Mouse (Mus musculus): Measurements from ENCODE around the gene Mrps7. TPM values are rescaled to one million over a fixed set of nuclear protein-coding genes. Genes with fewer than 3 reads are reported as not detected.
A peak's percentile ranks its signal among the peaks of the same experiment; 100 is the strongest.

The Mrps7 gene
- polyA plus RNA-seq, 1 experiment from 2014 or later: 92.9 TPM

DNA sequence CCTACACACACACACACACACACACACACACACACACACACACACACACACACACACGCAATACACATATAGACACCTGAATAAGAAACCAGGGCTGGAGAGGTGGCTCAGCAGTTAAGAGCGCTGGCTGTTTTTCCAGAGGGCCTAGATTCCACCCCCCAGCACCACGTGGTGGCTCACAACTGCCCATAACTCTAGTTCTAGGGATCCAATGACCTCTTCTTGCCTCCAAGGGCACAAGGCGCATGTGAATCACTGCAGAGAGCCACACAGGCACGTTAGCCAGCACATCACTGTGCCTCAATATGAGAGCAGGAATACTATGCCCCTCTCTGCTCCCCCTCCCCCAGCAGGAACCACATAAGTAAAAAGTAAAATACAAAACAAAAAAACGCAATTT lies 13.2 kb downstream of the Mrps7 start:
- H3K9ac ChIP-seq (ENCODE audit: low read depth, low read length): no peak overlapping the region
- no peaks in the 10 kb centered on the region for H3K27me3 ChIP-seq (ENCODE audit: insufficient read depth, low read length)
- no peak overlapping the region for H3K4me3 ChIP-seq (replicated peaks; ENCODE audit: low read depth, low read length)
- DNase-seq (ENCODE audit: low spot score): no peak
- no peak overlapping the region for H3K27ac ChIP-seq
- 72% methylated on average over 6 of the region's 6 CpGs for WGBS
- ATAC-seq (replicated peaks; ENCODE audit: low FRiP score, low read depth): no peak
- no peak overlapping the region for H3K4me2 ChIP-seq (ENCODE audit: low read length)
- H3K9me3 ChIP-seq (replicated peaks; ENCODE audit: low read length): no peaks in the 10 kb centered on the region
- H3K4me1 ChIP-seq (replicated peaks; ENCODE audit: insufficient read depth, low read length): 0 out of 2 replicates have a peak, but pooled peaks cover 14% of the 10 kb centered on the region
- no peak for TF ChIP-seq CTCF (IDR thresholded peaks at IDR 0.05; ENCODE audit: low read depth)
- H3K36me3 ChIP-seq (ENCODE audit: insufficient read depth, low read length): peaks cover 26% of the 10 kb centered on the region

DNA sequence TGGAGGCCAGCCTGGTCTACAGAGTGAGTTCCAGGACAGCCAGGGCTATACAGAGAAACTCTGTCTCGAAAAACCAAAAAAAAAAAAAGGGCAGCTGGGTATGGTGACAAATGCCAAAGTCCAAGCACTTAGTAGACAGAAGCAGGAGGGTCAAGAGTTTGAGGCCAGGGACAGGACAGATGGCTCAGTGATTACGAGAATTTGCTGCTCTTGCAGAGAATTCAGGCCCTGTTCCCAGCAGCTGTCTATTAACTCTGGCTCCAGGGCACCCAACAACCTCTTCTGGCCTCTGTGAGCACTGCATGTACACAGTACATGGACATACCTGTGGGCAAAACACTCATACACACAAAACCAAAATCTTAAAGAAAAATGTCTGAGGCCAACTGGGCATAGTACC lies 14.3 kb downstream of the Mrps7 start:
- no peak overlapping the region for H3K9ac ChIP-seq (ENCODE audit: low read depth, low read length)
- TF ChIP-seq CTCF (IDR thresholded peaks at IDR 0.05; ENCODE audit: low read depth): no peak
- H3K36me3 ChIP-seq (ENCODE audit: insufficient read depth, low read length): peaks cover 36% of the 10 kb centered on the region
- H3K27me3 ChIP-seq (ENCODE audit: insufficient read depth, low read length): no peaks in the 10 kb centered on the region
- 0 out of 2 replicates have a peak, but pooled peaks cover 13% of the 10 kb centered on the region for H3K4me1 ChIP-seq (replicated peaks; ENCODE audit: insufficient read depth, low read length)
- H3K9me3 ChIP-seq (replicated peaks; ENCODE audit: low read length): no peaks in the 10 kb centered on the region
- H3K4me3 ChIP-seq (replicated peaks; ENCODE audit: low read depth, low read length): no peak overlapping the region
- H3K27ac ChIP-seq: no peak overlapping the region
- DNase-seq (ENCODE audit: low spot score) (no peak), ATAC-seq (replicated peaks; ENCODE audit: low FRiP score, low read depth) (no peak)
- H3K4me2 ChIP-seq (ENCODE audit: low read length): no peak overlapping the region
- 88% methylated on average over 2 of the region's 2 CpGs for WGBS

DNA sequence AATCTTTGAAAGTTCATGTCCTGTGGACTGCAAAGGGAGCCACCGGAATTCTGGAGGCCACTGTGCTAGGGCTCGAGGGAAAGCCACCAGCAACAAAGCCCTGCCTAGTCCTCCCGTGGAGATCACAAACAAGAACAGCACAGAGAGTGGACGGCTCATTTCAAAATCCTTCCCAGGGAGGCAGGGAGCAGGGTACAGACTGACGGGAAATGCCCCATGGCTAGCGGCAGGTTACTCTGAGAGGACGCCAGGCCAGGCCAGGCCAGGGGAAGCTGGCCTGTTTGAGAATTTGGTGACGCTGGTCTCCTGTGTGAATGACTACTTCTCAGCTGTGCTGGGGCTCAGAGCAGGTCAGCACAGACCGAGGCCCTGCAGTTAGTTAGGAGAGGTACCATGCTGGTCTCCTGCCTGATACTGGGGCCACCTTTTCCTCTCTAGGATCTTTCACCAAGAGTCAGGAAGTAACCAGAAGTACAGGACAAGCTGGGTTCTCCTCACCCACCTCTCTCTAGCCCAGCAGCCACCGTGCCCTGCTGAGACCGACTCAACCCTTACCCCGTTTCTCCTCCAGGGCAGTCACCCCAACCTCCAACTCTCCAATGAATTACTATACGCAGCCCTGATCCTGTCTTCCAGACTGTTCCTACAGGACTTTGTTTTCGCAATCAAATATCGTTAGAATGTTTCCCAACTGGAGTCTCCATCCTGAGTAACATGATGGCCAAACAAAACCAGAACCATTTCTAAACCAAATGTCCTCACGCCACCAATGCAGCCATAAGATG lies 15.2 kb downstream of the Mrps7 start:
- no peak overlapping the region for H3K4me2 ChIP-seq (ENCODE audit: low read length)
- ATAC-seq (replicated peaks; ENCODE audit: low FRiP score, low read depth) (no peak), DNase-seq (ENCODE audit: low spot score) (no peak)
- H3K4me3 ChIP-seq (replicated peaks; ENCODE audit: low read depth, low read length): no peak overlapping the region
- no peak overlapping the region for H3K9ac ChIP-seq (ENCODE audit: low read depth, low read length)
- peaks cover 37% of the 10 kb centered on the region for H3K36me3 ChIP-seq (ENCODE audit: insufficient read depth, low read length)
- 85% methylated on average over 16 of the region's 16 CpGs for WGBS
- H3K27ac ChIP-seq: no peak overlapping the region
- no peaks in the 10 kb centered on the region for H3K27me3 ChIP-seq (ENCODE audit: insufficient read depth, low read length)
- H3K9me3 ChIP-seq (replicated peaks; ENCODE audit: low read length): no peaks in the 10 kb centered on the region
- 0 out of 2 replicates have a peak, but pooled peaks cover 7% of the 10 kb centered on the region for H3K4me1 ChIP-seq (replicated peaks; ENCODE audit: insufficient read depth, low read length)
- no peak for TF ChIP-seq CTCF (IDR thresholded peaks at IDR 0.05; ENCODE audit: low read depth)

DNA sequence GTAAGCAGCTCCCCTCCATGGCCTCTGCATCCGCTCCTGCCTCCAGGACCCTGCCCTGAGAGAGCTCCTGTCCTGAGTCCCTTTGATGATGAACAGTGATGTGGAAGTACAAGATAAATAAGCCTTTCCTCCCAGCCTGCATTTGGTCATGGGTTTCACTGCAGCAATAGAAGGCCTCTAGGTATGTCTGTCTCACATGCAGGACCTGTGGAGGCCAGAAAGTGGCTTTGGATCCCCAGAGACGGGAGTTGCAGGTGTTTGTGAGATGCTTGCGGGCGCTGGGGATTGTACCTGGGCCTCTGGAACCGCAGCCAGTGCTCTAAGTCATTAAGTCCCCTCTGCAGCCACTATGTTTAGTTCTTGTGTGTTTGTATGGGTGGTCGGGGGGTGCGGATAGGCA lies 16.2 kb downstream of the Mrps7 start:
- WGBS: 92% methylated on average over 7 of the region's 7 CpGs

DNA sequence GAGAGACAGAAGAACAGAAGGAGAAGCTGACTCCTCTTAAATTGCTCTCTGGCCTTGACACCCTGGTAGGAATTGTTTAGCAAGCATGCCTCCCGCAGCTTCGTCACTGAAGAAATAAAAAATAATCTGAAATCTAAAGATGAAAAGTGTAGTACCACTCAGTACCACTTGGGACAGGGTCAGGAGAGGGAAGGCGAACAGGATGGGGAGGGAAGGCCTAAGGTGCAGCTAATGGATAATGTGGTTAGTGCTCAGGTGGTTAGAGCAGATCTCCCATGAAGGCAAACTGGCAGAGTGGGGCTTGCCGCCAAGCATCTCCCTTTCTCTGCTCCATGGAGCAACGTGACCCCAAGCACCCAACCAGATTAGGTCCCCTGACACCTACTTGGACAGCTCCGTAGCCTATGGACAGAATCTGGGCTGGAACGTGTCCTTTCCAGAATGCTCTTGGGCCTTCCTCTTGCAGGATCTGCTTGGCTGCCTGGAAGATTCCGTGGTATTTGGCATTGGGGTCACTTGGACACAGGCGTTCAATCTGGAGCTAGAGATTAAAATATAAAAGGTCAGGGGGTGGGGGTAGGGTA lies 19.9 kb downstream of the Mrps7 start:
- DNase-seq (ENCODE audit: low spot score): peak; percentile 54
- no peak overlapping the region for H3K9ac ChIP-seq (ENCODE audit: low read depth, low read length)
- TF ChIP-seq CTCF (IDR thresholded peaks at IDR 0.05; ENCODE audit: low read depth): peak; percentile 64
- H3K9me3 ChIP-seq (replicated peaks; ENCODE audit: low read length): no peaks in the 10 kb centered on the region
- H3K27ac ChIP-seq: no peak overlapping the region
- 68% methylated on average over 9 of the region's 9 CpGs for WGBS
- no peaks in the 10 kb centered on the region for H3K4me1 ChIP-seq (replicated peaks; ENCODE audit: insufficient read depth, low read length)
- no peak overlapping the region for H3K4me2 ChIP-seq (ENCODE audit: low read length)
- H3K27me3 ChIP-seq (ENCODE audit: insufficient read depth, low read length): no peaks in the 10 kb centered on the region
- H3K4me3 ChIP-seq (replicated peaks; ENCODE audit: low read depth, low read length): no peak overlapping the region
- no peak for ATAC-seq (replicated peaks; ENCODE audit: low FRiP score, low read depth)
- peaks cover 22% of the 10 kb centered on the region for H3K36me3 ChIP-seq (ENCODE audit: insufficient read depth, low read length)

More for the DNA sequence above, 16.2 kb downstream of the Mrps7 start:
- no peak overlapping the region for H3K4me2 ChIP-seq (ENCODE audit: low read length)
- no peak overlapping the region for H3K27ac ChIP-seq
- no peak for TF ChIP-seq CTCF (IDR thresholded peaks at IDR 0.05; ENCODE audit: low read depth)
- H3K36me3 ChIP-seq (ENCODE audit: insufficient read depth, low read length): peaks cover 37% of the 10 kb centered on the region
- no peak for DNase-seq (ENCODE audit: low spot score)
- H3K9ac ChIP-seq (ENCODE audit: low read depth, low read length): no peak overlapping the region
- no peak for ATAC-seq (replicated peaks; ENCODE audit: low FRiP score, low read depth)
- no peaks in the 10 kb centered on the region for H3K27me3 ChIP-seq (ENCODE audit: insufficient read depth, low read length)
- no peak overlapping the region for H3K4me3 ChIP-seq (replicated peaks; ENCODE audit: low read depth, low read length)
- H3K4me1 ChIP-seq (replicated peaks; ENCODE audit: insufficient read depth, low read length): no peaks in the 10 kb centered on the region
- no peaks in the 10 kb centered on the region for H3K9me3 ChIP-seq (replicated peaks; ENCODE audit: low read length)

DNA sequence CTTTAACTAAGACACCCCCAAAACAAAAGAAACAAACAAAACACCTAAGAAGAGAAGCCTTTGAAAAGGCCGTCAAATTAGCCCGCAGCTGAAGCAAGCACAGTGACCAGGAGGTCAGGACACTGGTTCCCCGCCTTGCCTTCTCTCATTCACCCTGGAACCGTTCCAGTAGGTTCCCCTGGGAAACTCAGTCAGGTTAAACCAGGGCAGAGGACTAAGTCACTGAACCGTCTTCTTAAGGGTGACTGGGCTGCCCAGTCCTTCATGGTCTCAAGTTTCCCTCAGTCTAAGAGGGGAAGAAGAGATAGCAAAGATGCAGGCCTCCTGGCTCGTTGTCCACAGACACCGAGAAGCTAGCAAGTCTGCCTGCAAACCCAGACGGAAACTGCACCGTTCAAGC lies 22.2 kb downstream of the Mrps7 start:
- WGBS: 28% methylated on average over 9 of the region's 9 CpGs
- TF ChIP-seq CTCF (IDR thresholded peaks at IDR 0.05; ENCODE audit: low read depth): no peak
- H3K27ac ChIP-seq: peak overlapping the region; percentile 85
- H3K4me3 ChIP-seq (replicated peaks; ENCODE audit: low read depth, low read length): no peak overlapping the region
- H3K4me1 ChIP-seq (replicated peaks; ENCODE audit: insufficient read depth, low read length): no peaks in the 10 kb centered on the region
- peaks cover 12% of the 10 kb centered on the region; the same call in 1 of the 2 replicates for H3K36me3 ChIP-seq (ENCODE audit: insufficient read depth, low read length)
- DNase-seq (ENCODE audit: low spot score) (peak; percentile 75), ATAC-seq (replicated peaks; ENCODE audit: low FRiP score, low read depth) (0 out of 2 replicates have a peak, but pooled peaks have one; percentile 4)
- no peaks in the 10 kb centered on the region for H3K27me3 ChIP-seq (ENCODE audit: insufficient read depth, low read length)
- H3K9me3 ChIP-seq (replicated peaks; ENCODE audit: low read length): no peaks in the 10 kb centered on the region
- peak overlapping the region; percentile 11; the same call in 1 of the 2 replicates for H3K4me2 ChIP-seq (ENCODE audit: low read length)
- peak overlapping the region; percentile 6; the same call in 1 of the 2 replicates for H3K9ac ChIP-seq (ENCODE audit: low read depth, low read length)
